Mouse (Mus musculus) subcutaneous adipose tissue, adult 2 months (tissue): Measurements from ENCODE around the gene Sec16b. TPM values are rescaled to one million over a fixed set of nuclear protein-coding genes. Genes with fewer than 3 reads are reported as not detected.

ENCODE experiments used
- polyA plus RNA-seq: library from polyadenylated mRNA; depleted of rRNA; stranded (reverse); fragments of >200 nt; gene quantifications from 2 replicates; pipeline ENCODE4 v1.2.3, GENCODE M21; 2012; ENCODE audit warnings: low replicate concordance; rRNA removed

Sec16b gene
- 8.4 and 14.2 TPM in 2 replicates for polyA plus RNA-seq

GRCm38 (mm10) chr1:157506522-157506921 is at the start of gene Sec16b:
TSS of gene Sec16b (plus strand) at chr1:157506728.

DNA sequence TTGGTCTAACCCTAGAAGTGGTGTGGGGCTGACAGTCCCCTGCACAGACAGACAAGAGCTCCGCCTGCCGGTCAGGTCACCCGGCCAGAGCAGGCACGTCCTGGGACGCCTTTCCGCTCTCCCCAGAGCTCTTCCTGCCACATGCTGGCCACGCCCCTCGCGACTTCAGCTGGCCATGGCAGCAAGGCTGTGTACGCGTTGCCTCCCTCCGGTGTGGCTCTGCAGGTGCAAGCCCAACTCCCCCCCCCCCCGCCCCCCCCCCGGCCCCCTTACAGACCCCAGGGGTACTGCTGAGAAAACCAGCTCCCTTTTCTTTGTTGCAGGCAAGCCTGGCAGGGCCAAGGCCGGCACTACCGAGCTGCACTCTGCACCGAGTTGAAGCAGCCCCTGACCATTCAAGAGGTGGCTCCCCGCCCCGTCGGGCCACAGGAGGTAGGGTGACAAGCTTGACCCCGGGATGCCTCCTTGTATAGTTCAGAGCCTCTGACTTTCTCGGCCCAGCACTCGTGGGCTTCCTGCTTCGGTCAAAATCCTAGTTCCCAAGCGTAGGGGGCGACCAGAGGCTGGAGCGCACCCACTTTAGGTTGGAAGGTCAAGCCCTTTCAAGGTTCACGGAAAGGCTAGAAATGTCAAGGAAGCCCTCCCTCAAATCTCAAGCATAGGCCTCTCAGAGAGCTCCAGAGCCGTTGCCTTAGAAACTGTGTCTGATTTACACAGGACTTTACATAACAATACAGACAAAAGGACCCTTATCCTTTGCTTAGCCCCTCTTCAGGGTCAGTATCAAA is 47.9 kb upstream of the Sec16b start, which contains the start of gene Cryzl2:
TSS of gene Cryzl2 (plus strand) at position 157 of the 788 bp plus-strand sequence.

Other genes starting within 250 kb of the Sec16b start
- 5.1 and 5.2 TPM in 2 replicates for gene Rasal2, start 94.1 kb upstream of the Sec16b start, polyA plus RNA-seq
- 36.7 and 52.5 TPM in 2 replicates for gene Cryzl2, start 48.2 kb upstream of the Sec16b start, polyA plus RNA-seq